Mouse (Mus musculus): ENCODE results near the gene Col4a4. TPM values are rescaled to one million over a fixed set of nuclear protein-coding genes. Genes with fewer than 3 reads are reported as not detected.

Col4a4 gene
- total RNA-seq, 2 experiments from 2014 or later, result 0.61 to 1.00 TPM

DNA sequence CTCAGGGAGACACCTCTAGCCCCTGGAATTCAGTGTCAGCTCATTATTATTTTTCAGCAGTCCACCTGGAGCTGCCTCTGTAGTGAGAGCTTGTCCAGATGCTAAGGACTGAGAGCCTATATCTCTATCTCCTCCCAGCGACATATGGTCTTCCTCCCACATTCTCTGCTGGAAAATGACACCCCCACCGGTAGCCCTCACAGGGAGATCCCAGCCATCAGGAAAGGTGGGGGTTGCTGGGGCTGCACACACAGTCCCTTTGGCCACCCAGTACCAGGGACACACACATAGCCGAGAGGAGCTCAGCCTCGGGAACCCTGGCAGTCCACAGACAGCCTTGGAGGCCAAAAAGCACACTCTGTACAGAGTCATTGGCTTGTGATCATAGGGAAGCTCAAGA, 26.4 kb downstream of the Col4a4 start:
- DNase-seq (ENCODE audit: low spot score in 2 of 2), result no peak
- H3K4me3 ChIP-seq, result no peak overlapping the region
- H3K27ac ChIP-seq, result no peak overlapping the region
- TF ChIP-seq CTCF (conservative IDR thresholded peaks at IDR 0.05), result no peak

DNA sequence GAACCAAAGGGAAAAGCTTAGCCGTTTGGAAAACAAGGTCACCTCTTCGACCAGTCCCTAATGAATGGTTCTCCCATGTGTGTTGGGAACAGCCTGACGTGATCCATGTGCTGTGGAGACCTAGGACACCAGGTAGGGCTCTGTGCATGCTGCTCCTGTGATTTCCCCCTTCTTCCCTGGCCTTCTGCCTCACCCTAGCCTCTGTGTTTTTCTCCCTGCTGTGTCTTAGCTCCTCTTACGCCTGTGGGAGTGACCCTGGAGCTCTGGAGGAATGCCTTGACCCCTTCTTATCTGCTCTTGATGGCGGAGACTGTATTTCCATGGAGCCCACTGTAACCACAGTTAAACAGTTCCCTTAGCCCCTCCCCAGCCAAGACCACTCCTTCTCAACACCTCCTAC, 31.8 kb downstream of the Col4a4 start:
- Histone ChIP-seq H3K4me3 (no peak overlapping the region), H3K27ac (no peak overlapping the region)
- no peak for DNase-seq (ENCODE audit: low spot score in 2 of 2)
- TF ChIP-seq CTCF (conservative IDR thresholded peaks at IDR 0.05), result no peak

DNA sequence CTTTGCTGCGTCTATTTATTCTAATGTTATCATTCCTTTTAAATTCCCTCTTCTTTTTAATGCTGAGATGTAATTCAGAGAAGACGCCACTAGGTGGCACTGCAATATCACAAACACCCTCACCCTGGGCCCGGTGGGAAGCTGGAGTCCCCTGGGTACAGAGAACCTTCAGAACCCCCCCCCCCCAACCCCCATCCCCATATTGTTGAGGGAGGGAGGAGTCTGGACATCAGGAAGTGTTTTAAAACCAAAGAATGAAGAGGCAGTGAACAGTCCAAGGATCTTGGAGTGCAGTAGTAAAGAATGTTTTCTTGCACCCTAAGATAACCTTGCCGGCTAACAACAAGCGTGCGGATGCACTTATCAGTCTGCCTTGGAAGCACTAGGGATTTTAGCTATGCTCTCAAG, 32.2 kb downstream of the Col4a4 start:
- peak; percentile 82 for TF ChIP-seq CTCF (conservative IDR thresholded peaks at IDR 0.05)
- no peak for DNase-seq (ENCODE audit: low spot score in 2 of 2)
- no peak overlapping the region for H3K4me3 ChIP-seq
- H3K27ac ChIP-seq, result no peak overlapping the region

DNA sequence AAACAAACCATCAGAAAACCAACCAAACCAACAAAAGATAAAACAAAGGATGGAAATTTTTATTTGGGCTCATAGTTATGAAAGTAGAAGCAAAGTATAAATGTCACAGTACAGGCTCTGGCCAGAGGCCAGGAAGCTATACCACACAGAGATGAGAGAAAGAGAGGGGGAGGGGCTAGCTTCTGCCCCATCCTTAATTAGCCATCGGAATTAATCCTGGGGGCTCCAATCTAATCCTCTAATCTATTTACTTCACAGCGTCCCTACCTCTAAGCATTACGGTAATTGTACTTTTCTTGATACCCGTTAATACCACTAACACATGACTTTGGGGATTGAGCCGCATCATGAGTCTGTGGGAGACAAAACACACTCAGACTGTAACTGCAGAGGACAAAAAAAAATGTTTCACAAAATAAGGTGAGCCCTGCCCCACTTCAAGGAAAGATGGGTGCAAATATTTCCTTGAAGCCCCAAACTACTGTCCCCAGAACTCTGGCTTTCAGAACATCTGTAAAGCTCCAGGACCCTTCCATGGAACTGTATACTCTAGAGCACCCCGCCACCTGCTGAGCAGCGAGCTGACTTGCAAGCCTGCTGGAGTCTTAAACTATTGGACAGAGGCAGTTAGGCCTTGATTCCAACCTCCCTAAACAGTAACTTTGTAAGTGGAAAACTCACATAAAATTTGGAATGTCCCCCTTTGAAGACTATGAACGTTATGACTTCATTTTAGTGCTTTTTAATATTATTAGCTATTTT, 41.3 kb downstream of the Col4a4 start:
- DNase-seq (ENCODE audit: low spot score in 2 of 2), result no peak
- Histone ChIP-seq H3K27ac (no peak overlapping the region), H3K4me3 (no peak overlapping the region)
- no peak for TF ChIP-seq CTCF (conservative IDR thresholded peaks at IDR 0.05)

DNA sequence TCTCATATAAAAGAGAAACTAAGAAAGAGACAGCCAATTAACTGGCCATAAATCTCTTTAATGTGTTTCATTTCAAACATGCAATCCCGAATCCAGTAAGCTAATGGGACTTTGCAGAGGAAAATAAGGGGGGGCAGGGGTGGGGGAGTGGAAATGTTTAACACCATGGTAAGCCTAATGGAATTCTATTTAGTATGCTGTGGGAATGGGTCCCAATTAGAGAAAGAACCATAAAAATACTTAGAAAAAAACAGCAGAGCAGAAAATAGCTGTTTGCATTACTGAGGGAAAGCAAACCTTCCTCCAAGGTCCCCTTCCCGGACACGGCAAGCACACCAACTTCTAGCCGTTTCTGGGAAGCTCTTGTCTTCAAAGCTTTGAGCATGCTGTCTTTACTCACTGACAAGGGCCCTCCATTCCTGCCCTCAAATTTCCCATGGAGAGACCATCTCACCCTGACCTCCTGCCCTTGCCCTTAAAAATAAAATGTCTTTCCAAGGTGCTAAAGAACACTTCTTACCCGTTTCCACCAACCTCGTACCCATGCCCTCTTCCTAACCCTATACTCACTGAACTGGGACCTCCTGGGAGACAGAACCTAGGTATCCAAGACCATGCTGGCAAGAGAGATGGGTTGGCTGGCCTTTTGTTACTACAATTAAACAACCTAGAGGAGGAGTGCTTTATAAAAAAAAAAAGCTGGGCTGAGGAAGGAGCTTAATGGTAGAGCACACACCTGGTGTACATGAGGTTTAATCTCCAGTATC, 42.0 kb downstream of the Col4a4 start:
- no peak for DNase-seq (ENCODE audit: low spot score in 2 of 2)
- no peak overlapping the region for H3K27ac ChIP-seq
- no peak overlapping the region for H3K4me3 ChIP-seq
- TF ChIP-seq CTCF (conservative IDR thresholded peaks at IDR 0.05), result no peak

DNA sequence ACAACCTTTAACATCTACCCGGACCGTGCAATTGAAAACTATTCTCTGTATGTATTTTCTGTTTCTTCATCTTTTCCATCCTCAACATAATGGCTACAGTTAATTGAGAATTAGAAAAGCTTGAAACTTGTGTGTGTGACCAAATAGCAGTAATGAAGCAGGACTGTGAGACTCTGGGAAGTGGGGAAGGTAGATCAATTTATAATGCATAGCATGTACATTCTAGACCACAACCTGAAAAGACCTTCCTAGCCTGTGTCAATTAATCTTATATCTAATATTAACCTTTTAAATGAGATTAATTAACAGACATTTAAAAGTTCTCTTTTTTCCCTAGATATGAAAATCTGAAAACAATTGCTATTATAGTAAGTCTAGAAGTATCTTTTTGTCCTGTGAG, 42.7 kb downstream of the Col4a4 start:
- no peak for DNase-seq (ENCODE audit: low spot score in 2 of 2)

DNA sequence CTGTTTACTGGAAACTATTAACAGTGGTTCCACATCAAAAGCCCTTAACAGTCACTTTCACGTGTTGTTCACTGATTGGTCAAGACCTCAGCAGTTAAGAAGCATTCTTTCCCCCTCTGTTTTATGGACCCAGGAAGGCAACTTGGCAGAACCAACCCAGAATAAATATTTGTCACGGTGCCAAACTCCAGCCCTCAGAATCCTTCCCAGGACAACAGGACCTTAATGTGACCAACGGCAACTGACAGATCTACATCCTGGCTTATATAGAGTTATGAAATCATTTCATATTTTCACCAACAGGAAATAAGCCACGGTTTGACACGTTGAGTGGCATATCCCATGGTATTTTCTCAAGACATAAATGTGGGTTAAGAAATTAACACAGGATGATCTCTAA, 46.6 kb downstream of the Col4a4 start:
- DNase-seq (ENCODE audit: low spot score in 2 of 2), result no peak
- Histone ChIP-seq H3K4me3 (no peak overlapping the region), H3K27ac (no peak overlapping the region)
- TF ChIP-seq CTCF (conservative IDR thresholded peaks at IDR 0.05), result no peak

More for the DNA sequence above, 42.7 kb downstream of the Col4a4 start:
- no peak overlapping the region for H3K27ac ChIP-seq
- TF ChIP-seq CTCF (conservative IDR thresholded peaks at IDR 0.05), result no peak
- H3K4me3 ChIP-seq, result no peak overlapping the region

DNA sequence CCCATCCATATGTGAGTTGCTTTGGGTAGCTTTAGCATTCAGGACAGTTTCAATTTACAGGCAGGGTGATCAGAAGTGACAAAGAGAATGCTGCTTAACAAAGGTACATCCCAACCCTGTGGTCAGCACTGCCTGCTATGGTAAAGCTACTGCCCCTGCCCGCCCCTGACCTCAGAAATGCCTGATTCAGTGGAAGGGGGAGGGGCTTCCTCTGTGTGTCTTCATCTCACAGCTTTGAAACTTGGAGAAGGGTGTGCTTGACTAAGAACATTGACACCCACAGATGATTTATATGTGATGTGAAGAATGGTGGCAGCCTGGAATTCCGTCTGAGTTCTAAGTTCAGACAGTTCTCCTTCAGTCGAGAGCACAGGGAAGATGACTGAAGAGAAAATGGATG, 48.8 kb downstream of the Col4a4 start:
- DNase-seq (ENCODE audit: low spot score in 2 of 2), result no peak
- TF ChIP-seq CTCF (conservative IDR thresholded peaks at IDR 0.05), result no peak
- H3K27ac ChIP-seq, result no peak overlapping the region
- no peak overlapping the region for H3K4me3 ChIP-seq

DNA sequence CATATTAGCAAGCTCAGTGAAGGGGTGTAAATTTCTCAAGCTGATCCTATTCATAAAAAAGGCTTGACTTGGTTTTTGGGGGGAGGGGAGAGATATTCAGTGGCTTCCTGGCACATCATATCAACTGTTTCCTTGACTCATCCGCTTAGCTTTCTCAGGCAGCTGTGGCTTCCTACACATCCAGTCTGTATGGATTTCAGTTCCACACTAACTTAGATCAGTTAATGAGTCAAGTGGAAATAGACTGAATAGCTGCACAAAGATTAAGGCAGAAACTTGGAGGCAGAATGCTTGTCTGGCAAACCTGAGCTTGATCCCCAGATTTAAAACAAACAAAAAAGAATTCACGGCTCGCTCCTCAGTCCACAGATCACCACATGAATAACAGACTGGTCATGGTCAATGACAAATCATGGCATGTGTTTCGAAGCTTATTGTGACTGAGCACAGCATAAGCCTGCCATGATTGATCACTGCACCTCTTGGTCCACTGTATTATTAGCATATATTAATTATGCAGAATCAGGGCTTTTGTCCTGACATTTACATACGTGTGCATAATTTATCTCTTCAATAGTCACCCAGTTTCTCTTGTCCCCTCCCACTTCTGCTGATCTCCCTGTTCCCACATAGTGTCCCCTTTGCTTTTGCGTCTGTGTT, 50.0 kb downstream of the Col4a4 start:
- H3K4me3 ChIP-seq, result no peak overlapping the region
- DNase-seq (ENCODE audit: low spot score in 2 of 2), result peak in 1 of 2 experiments; percentile 14
- no peak for TF ChIP-seq CTCF (conservative IDR thresholded peaks at IDR 0.05)
- H3K27ac ChIP-seq, result no peak overlapping the region

DNA sequence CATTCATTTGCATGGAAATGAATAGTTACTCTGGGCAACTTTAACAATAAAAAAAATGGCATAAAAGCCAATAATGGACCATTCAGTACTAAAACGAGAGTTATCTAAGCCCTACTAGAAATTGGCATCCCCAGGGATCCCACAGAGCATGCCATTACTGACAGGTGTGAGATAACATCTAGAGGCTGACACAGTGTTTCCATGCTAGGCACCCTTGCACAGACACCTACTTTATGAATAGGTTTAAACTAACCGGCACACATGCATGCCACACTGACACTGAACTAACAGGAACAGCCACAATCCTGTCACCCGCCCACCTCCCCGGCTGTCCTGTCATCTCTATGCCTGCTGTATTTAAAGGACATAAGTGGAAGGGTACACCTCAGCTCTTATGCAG, 58.7 kb downstream of the Col4a4 start:
- TF ChIP-seq CTCF (conservative IDR thresholded peaks at IDR 0.05), result no peak
- no peak for DNase-seq (ENCODE audit: low spot score in 2 of 2)
- Histone ChIP-seq H3K4me3 (no peak overlapping the region), H3K27ac (no peak overlapping the region)

DNA sequence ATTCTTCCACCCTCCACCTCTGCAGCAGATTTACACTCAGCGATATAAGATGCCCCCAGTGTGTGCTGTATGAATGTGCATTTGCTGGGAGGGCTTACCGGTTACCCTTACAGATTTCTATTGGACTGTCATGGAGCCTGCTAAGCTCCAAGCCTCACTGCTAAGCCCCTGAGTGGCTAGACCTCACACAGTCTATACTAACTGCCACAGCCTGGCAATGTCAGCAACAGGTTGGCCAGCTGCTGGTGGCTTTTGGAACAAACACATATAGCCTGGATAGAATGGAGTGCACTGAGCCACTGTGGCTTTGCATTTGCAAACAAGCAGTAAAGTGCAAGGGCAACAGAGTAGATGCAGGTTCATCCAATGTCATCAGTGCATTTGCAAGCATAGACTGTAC, 94.7 kb downstream of the Col4a4 start:
- DNase-seq (ENCODE audit: low spot score in 2 of 2), result no peak
- Histone ChIP-seq H3K4me3 (no peak overlapping the region), H3K27ac (no peak overlapping the region)
- TF ChIP-seq CTCF (conservative IDR thresholded peaks at IDR 0.05), result no peak

DNA sequence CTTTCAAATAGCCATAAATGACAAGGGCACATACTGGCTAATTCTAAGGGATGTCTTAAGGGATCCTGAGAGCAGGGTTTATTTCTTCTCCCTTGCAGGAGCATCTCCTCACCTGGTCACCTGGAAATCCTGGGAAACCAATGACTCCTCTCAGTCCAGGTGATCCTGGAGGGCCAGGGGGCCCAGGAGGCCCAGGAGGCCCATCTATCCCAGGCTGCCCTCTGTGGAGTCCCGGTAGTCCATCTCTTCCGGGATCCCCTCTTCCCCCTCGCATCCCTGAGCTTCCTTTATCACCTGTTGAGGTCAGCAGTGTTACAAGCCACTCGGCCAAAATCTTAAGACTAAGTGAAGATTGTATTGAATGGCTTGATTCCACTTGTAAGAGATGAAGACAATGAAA, 100.3 kb downstream of the Col4a4 start:
- Histone ChIP-seq H3K4me3 (no peak overlapping the region), H3K27ac (no peak overlapping the region)
- no peak for TF ChIP-seq CTCF (conservative IDR thresholded peaks at IDR 0.05)
- no peak for DNase-seq (ENCODE audit: low spot score in 2 of 2)

DNA sequence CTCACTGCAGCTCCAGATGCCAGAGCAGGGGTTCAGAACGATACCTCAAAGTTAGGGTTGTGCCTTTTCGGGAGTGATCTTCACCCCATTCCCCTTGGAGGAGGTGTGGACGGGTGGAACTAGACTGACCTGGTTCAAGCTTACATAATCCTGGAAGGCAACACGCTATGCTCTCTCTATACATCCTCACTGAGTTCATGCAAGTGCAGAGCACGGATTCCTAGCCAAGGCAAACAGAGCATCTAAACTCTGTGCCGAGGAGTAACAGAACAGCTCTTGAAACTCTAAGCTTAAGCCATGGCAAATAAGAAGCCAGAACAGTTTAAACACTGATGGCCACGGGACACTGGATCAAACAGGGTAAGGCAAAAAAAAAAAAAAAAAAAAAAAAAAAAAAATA, 104.3 kb downstream of the Col4a4 start:
- H3K27ac ChIP-seq, result no peak overlapping the region
- no peak for DNase-seq (ENCODE audit: low spot score in 2 of 2)

More for the DNA sequence above, 104.3 kb downstream of the Col4a4 start:
- TF ChIP-seq CTCF (conservative IDR thresholded peaks at IDR 0.05), result no peak
- no peak overlapping the region for H3K4me3 ChIP-seq
